Mouse (Mus musculus) liver, embryonic 12.5 days (tissue): ENCODE data around the gene Hmgcl. TPM values are rescaled to one million over a fixed set of nuclear protein-coding genes. Genes with fewer than 3 reads are reported as not detected.

Source experiments
- ATAC-seq: fragments of 200-750 bp; cut with Nextera tagmentation; 2 replicates; pipeline ENCODE4 v1.8.0; 2017; ENCODE audit warnings: moderate number of reproducible peaks, mild to moderate bottlenecking, moderate library complexity
- H3K27ac ChIP-seq: fragments of 300-500 bp; sonication (generic); 2 replicates; pipeline ENCODE4 v1.5.1; 2016; ENCODE audit warnings: mild to moderate bottlenecking
- H3K27me3 ChIP-seq: fragments of 300-500 bp; sonication (generic); replicated peaks from 2 replicates; pipeline ENCODE4 v1.6.1; 2016; ENCODE audit warnings: mild to moderate bottlenecking, moderate library complexity
- H3K36me3 ChIP-seq: fragments of 300-500 bp; sonication (generic); 2 replicates; pipeline ENCODE4 v1.6.1; 2016; ENCODE audit warnings: mild to moderate bottlenecking, moderate library complexity
- H3K4me1 ChIP-seq: fragments of 300-500 bp; sonication (generic); 2 replicates; pipeline ENCODE4 v1.6.1; 2016
- H3K4me2 ChIP-seq: fragments of 300-500 bp; sonication (generic); 2 replicates; pipeline ENCODE4 v1.6.1; 2016; ENCODE audit warnings: mild to moderate bottlenecking, moderate library complexity
- H3K4me3 ChIP-seq: fragments of 300-500 bp; sonication (generic); 2 replicates; pipeline ENCODE4 v1.5.1; 2016; ENCODE audit warnings: mild to moderate bottlenecking, moderate library complexity
- H3K9ac ChIP-seq: fragments of 300-500 bp; sonication (generic); 2 replicates; pipeline ENCODE4 v1.6.1; 2016; ENCODE audit warnings: mild to moderate bottlenecking, moderate library complexity
- H3K9me3 ChIP-seq: fragments of 300-500 bp; sonication (generic); replicated peaks from 2 replicates; pipeline ENCODE4 v1.6.1; 2016; ENCODE audit warnings: mild to moderate bottlenecking, moderate library complexity
- WGBS: fragments of 180-500 bp; shearing (Covaris S2); methylation state at CpG from one replicate; pipeline ENCODE4 v1.1.7; 2016; ENCODE audit not compliant: insufficient replicate concordance; 5-methylcytosine and 5-hydroxymethylcytosine counted together
- polyA plus RNA-seq: library from polyadenylated mRNA; unstranded; fragments of >200 nt; fragmentation: Nextera tagmentation; extraction: Ambion mirVana; gene quantifications from 2 replicates; pipeline ENCODE4 v1.2.1, GENCODE M21; 2016

Hmgcl gene
- polyA plus RNA-seq, 1 experiment from 2014 or later: 71.1 TPM

GRCm38 (mm10) chr4:135913433-135913832, 32.8 kb upstream of the Hmgcl start:
- no peak for ATAC-seq
- H3K27me3 ChIP-seq: no peaks in the 10 kb centered on the region
- H3K9ac ChIP-seq: 0 out of 2 replicates have a peak overlapping the region, but pooled peaks have one; percentile 10
- H3K4me2 ChIP-seq: peak overlapping the region; percentile 25
- no peaks in the 10 kb centered on the region for H3K9me3 ChIP-seq
- no peak overlapping the region for H3K4me3 ChIP-seq
- WGBS: 25% methylated on average over 4 of the region's 4 CpGs
- H3K36me3 ChIP-seq: peaks cover 20% of the 10 kb centered on the region
- peak overlapping the region; percentile 63; the same call in 1 of the 2 replicates for H3K27ac ChIP-seq
- peaks cover 46% of the 10 kb centered on the region for H3K4me1 ChIP-seq

- Histone ChIP-seq H3K27ac (0 out of 2 replicates have a peak overlapping the region, but pooled peaks have one; percentile 6), H3K9ac (no peak overlapping the region), H3K4me3 (no peak overlapping the region), H3K9me3 (0 out of 2 replicates have a peak, but pooled peaks cover 4% of the 10 kb centered on the region), H3K27me3 (no peaks in the 10 kb centered on the region), H3K4me1 (peaks cover 32% of the 10 kb centered on the region), H3K36me3 (peaks cover 43% of the 10 kb centered on the region), H3K4me2 (0 out of 2 replicates have a peak overlapping the region, but pooled peaks have one; percentile 6)
- WGBS: 53% methylated on average over 13 of the region's 13 CpGs
- no peak for ATAC-seq
These were observed 27.5 kb upstream of the Hmgcl start for GRCm38 (mm10) chr4:135918635-135919279.

GRCm38 (mm10) chr4:135919280-135919639, 27.0 kb upstream of the Hmgcl start:
- Histone ChIP-seq H3K4me2 (no peak overlapping the region), H3K4me1 (peaks cover 28% of the 10 kb centered on the region)

GRCm38 (mm10) chr4:135920304-135921241, 25.7 kb upstream of the Hmgcl start, which contains the start of gene Fuca1:
Fuca1 (plus strand) TSS chr4:135920735.
- Histone ChIP-seq H3K27ac (peak within 1 kb of the TSS; percentile 69), H3K4me3 (peak within 1 kb of the TSS; percentile 97), H3K27me3 (no peaks in the 10 kb centered on the region), H3K9ac (peak within 1 kb of the TSS; percentile 87), H3K9me3 (0 out of 2 replicates have a peak, but pooled peaks cover 4% of the 10 kb centered on the region), H3K4me1 (peaks cover 31% of the 10 kb centered on the region), H3K36me3 (peaks cover 55% of the 10 kb centered on the region), H3K4me2 (peak within 1 kb of the TSS; percentile 95)
- ATAC-seq: peak; percentile 94
- 2% methylated on average over 60 of the region's 60 CpGs for WGBS

More at GRCm38 (mm10) chr4:135919280-135919639, 27.0 kb upstream of the Hmgcl start:
- H3K4me3 ChIP-seq: no peak overlapping the region
- peaks cover 47% of the 10 kb centered on the region for H3K36me3 ChIP-seq
- 0 out of 2 replicates have a peak, but pooled peaks cover 4% of the 10 kb centered on the region for H3K9me3 ChIP-seq
- H3K9ac ChIP-seq: no peak overlapping the region
- WGBS: 75% methylated on average over 3 of the region's 3 CpGs
- H3K27ac ChIP-seq: no peak overlapping the region
- H3K27me3 ChIP-seq: no peaks in the 10 kb centered on the region
- no peak for ATAC-seq

GRCm38 (mm10) chr4:135921257-135922120, 24.8 kb upstream of the Hmgcl start:
- H3K9ac ChIP-seq: peak overlapping the region; percentile 87
- peak overlapping the region; percentile 97 for H3K4me3 ChIP-seq
- peaks cover 63% of the 10 kb centered on the region for H3K36me3 ChIP-seq
- no peaks in the 10 kb centered on the region for H3K27me3 ChIP-seq
- H3K4me1 ChIP-seq: peaks cover 40% of the 10 kb centered on the region
- peak overlapping the region; percentile 95 for H3K4me2 ChIP-seq
- 0 out of 2 replicates have a peak, but pooled peaks cover 4% of the 10 kb centered on the region for H3K9me3 ChIP-seq
- H3K27ac ChIP-seq: peak overlapping the region; percentile 69
- WGBS: 13% methylated on average over 26 of the region's 26 CpGs
- no peak for ATAC-seq

GRCm38 (mm10) chr4:135922190-135922589, 24.1 kb upstream of the Hmgcl start:
- WGBS: 85% methylated on average over 1 of the region's 1 CpGs
- Histone ChIP-seq H3K27ac (no peak overlapping the region), H3K9ac (0 out of 2 replicates have a peak overlapping the region, but pooled peaks have one; percentile 87), H3K4me1 (peaks cover 47% of the 10 kb centered on the region), H3K9me3 (0 out of 2 replicates have a peak, but pooled peaks cover 4% of the 10 kb centered on the region), H3K4me2 (peak overlapping the region; percentile 95), H3K27me3 (no peaks in the 10 kb centered on the region), H3K4me3 (peak overlapping the region; percentile 97; the same call in 1 of the 2 replicates), H3K36me3 (peaks cover 58% of the 10 kb centered on the region)
- ATAC-seq: no peak

- no peak for ATAC-seq
- Histone ChIP-seq H3K27ac (no peak overlapping the region), H3K4me1 (peaks cover 36% of the 10 kb centered on the region), H3K9me3 (0 out of 2 replicates have a peak, but pooled peaks cover 4% of the 10 kb centered on the region), H3K27me3 (no peaks in the 10 kb centered on the region), H3K4me3 (no peak overlapping the region), H3K9ac (no peak overlapping the region; the same call in 1 of the 2 replicates), H3K4me2 (no peak overlapping the region), H3K36me3 (peaks cover 43% of the 10 kb centered on the region)
- WGBS: 73% methylated on average over 2 of the region's 2 CpGs
These were observed 21.8 kb upstream of the Hmgcl start for GRCm38 (mm10) chr4:135924418-135924817.

- peaks cover 36% of the 10 kb centered on the region for H3K4me1 ChIP-seq
- ATAC-seq: no peak
- no peaks in the 10 kb centered on the region for H3K27me3 ChIP-seq
- H3K27ac ChIP-seq: no peak overlapping the region
- 76% methylated on average over 5 of the region's 5 CpGs for WGBS
- H3K4me2 ChIP-seq: no peak overlapping the region
- peaks cover 46% of the 10 kb centered on the region for H3K36me3 ChIP-seq
- H3K9ac ChIP-seq: no peak overlapping the region
- no peaks in the 10 kb centered on the region for H3K9me3 ChIP-seq
- no peak overlapping the region for H3K4me3 ChIP-seq
These were observed 20.9 kb upstream of the Hmgcl start for GRCm38 (mm10) chr4:135925341-135925740.

GRCm38 (mm10) chr4:135926195-135926808, 19.9 kb upstream of the Hmgcl start:
- H3K4me1 ChIP-seq: peaks cover 32% of the 10 kb centered on the region
- H3K9ac ChIP-seq: no peak overlapping the region
- peaks cover 55% of the 10 kb centered on the region for H3K36me3 ChIP-seq
- no peaks in the 10 kb centered on the region for H3K9me3 ChIP-seq
- WGBS: 67% methylated on average over 10 of the region's 10 CpGs
- no peak for ATAC-seq
- H3K27me3 ChIP-seq: no peaks in the 10 kb centered on the region
- no peak overlapping the region for H3K4me3 ChIP-seq
- H3K4me2 ChIP-seq: no peak overlapping the region
- 0 out of 2 replicates have a peak overlapping the region, but pooled peaks have one; percentile 12 for H3K27ac ChIP-seq

- no peak overlapping the region for H3K9ac ChIP-seq
- no peaks in the 10 kb centered on the region for H3K27me3 ChIP-seq
- no peak for ATAC-seq
- no peaks in the 10 kb centered on the region for H3K9me3 ChIP-seq
- H3K27ac ChIP-seq: no peak overlapping the region
- no peak overlapping the region for H3K4me2 ChIP-seq
- H3K36me3 ChIP-seq: peaks cover 58% of the 10 kb centered on the region
- WGBS: 78% methylated on average over 3 of the region's 3 CpGs
- H3K4me1 ChIP-seq: peaks cover 26% of the 10 kb centered on the region
- H3K4me3 ChIP-seq: no peak overlapping the region
These were observed 19.4 kb upstream of the Hmgcl start for GRCm38 (mm10) chr4:135926861-135927260.

GRCm38 (mm10) chr4:135928376-135928775, 17.9 kb upstream of the Hmgcl start:
- no peak for ATAC-seq
- no peak overlapping the region for H3K4me2 ChIP-seq
- H3K4me3 ChIP-seq: no peak overlapping the region
- WGBS: 87% methylated on average over 9 of the region's 9 CpGs
- H3K9ac ChIP-seq: no peak overlapping the region
- no peaks in the 10 kb centered on the region for H3K27me3 ChIP-seq
- H3K36me3 ChIP-seq: peaks cover 60% of the 10 kb centered on the region
- H3K27ac ChIP-seq: no peak overlapping the region
- H3K9me3 ChIP-seq: no peaks in the 10 kb centered on the region
- H3K4me1 ChIP-seq: peaks cover 21% of the 10 kb centered on the region
